Mouse (Mus musculus) kidney, postnatal 0 days (tissue): Measurements from ENCODE around the gene Ank2. TPM values are rescaled to one million over a fixed set of nuclear protein-coding genes. Genes with fewer than 3 reads are reported as not detected.

ENCODE experiments used
- ATAC-seq: fragments of 200-750 bp; cut with Nextera tagmentation; replicated peaks from 2 replicates; pipeline ENCODE4 v1.8.0; 2017; ENCODE audit warnings: low read depth, moderate number of reproducible peaks, moderate TSS enrichment, moderate library complexity; ENCODE audit not compliant: low FRiP score
- DNase-seq: peaks from one replicate; pipeline ENCODE4 v3.0.0-alpha.2; 2016; ENCODE audit warnings: low spot score
- H3K27ac ChIP-seq: fragments of 300-500 bp; sonication (generic); 2 replicates; pipeline ENCODE4 v1.5.1; 2014; ENCODE audit warnings: mild to moderate bottlenecking
- H3K27me3 ChIP-seq: fragments of 300-500 bp; sonication (generic); 2 replicates; pipeline ENCODE4 v1.6.1; 2014; ENCODE audit warnings: low read length, mixed read lengths; ENCODE audit not compliant: insufficient read depth
- H3K36me3 ChIP-seq: fragments of 300-500 bp; sonication (generic); 2 replicates; pipeline ENCODE4 v1.6.1; 2014; ENCODE audit warnings: low read length, mixed read lengths; ENCODE audit not compliant: insufficient read depth
- H3K4me1 ChIP-seq: fragments of 300-500 bp; sonication (generic); replicated peaks from 2 replicates; pipeline ENCODE4 v1.6.1; 2014; ENCODE audit warnings: antibody characterized with exemption, low read length, mixed read lengths; ENCODE audit not compliant: insufficient read depth
- H3K4me2 ChIP-seq: fragments of 300-500 bp; sonication (generic); 2 replicates; pipeline ENCODE4 v1.6.1; 2014; ENCODE audit warnings: mild to moderate bottlenecking, low read length, moderate library complexity, mixed read lengths
- H3K4me3 ChIP-seq: fragments of 300-500 bp; sonication (generic); replicated peaks from 2 replicates; pipeline ENCODE4 v1.5.1; 2014; ENCODE audit warnings: low read depth, low read length
- H3K9ac ChIP-seq: fragments of 300-500 bp; sonication (generic); 2 replicates; pipeline ENCODE4 v1.6.1; 2014; ENCODE audit warnings: low read depth, low read length
- H3K9me3 ChIP-seq: fragments of 300-500 bp; sonication (generic); replicated peaks from 2 replicates; pipeline ENCODE4 v1.6.1; 2016; ENCODE audit warnings: low read length, inconsistent platforms, mixed read lengths
- CTCF ChIP-seq: IDR thresholded peaks from 2 replicates; pipeline ENCODE4 v1.5.1; 2016; ENCODE audit warnings: antibody characterized with exemption, low read depth, mild to moderate bottlenecking, moderate library complexity
- WGBS: fragments of 180-500 bp; shearing (Covaris S2); extraction: QIAGEN DNeasy Blood & Tissue Kit; methylation state at CpG from one replicate; pipeline ENCODE4 v1.1.7; 2014; 5-methylcytosine and 5-hydroxymethylcytosine counted together
- polyA plus RNA-seq: library from polyadenylated mRNA; unstranded; fragments of >200 nt; fragmentation: Nextera tagmentation; extraction: Ambion mirVana; gene quantifications from 2 replicates; pipeline ENCODE4 v1.2.1, GENCODE M21; 2015

The Ank2 gene
- polyA plus RNA-seq, 1 experiment from 2014 or later = 4.1 TPM

- no peak for TF ChIP-seq CTCF
- Histone ChIP-seq H3K9me3 (no peaks in the 10 kb centered on the region), H3K27me3 (no peaks in the 10 kb centered on the region), H3K27ac (no peak overlapping the region), H3K4me2 (no peak overlapping the region), H3K9ac (no peak overlapping the region), H3K36me3 (no peaks in the 10 kb centered on the region), H3K4me1 (no peaks in the 10 kb centered on the region), H3K4me3 (no peak overlapping the region)
- WGBS = 84% methylated on average over 6 of the region's 6 CpGs
- ATAC-seq = no peak
- DNase-seq = no peak
These were observed 187.6 kb downstream of the Ank2 start for GRCm38 (mm10) chr3:127311521-127311920.

- no peaks in the 10 kb centered on the region for H3K9me3 ChIP-seq
- 71% methylated on average over 3 of the region's 3 CpGs for WGBS
- no peak for ATAC-seq
These were observed 189.1 kb downstream of the Ank2 start for GRCm38 (mm10) chr3:127310079-127310478.

GRCm38 (mm10) chr3:127303957-127304553 lies 195.1 kb downstream of the Ank2 start:
- ATAC-seq = no peak
- 37% methylated on average over 6 of the region's 6 CpGs for WGBS

More at GRCm38 (mm10) chr3:127310079-127310478, 189.1 kb downstream of the Ank2 start:
- peak; percentile 61 for TF ChIP-seq CTCF
- peak; percentile 54 for DNase-seq
- Histone ChIP-seq H3K4me2 (no peak overlapping the region), H3K9ac (no peak overlapping the region), H3K36me3 (no peaks in the 10 kb centered on the region), H3K27ac (no peak overlapping the region), H3K4me1 (no peaks in the 10 kb centered on the region), H3K27me3 (no peaks in the 10 kb centered on the region), H3K4me3 (no peak overlapping the region)

GRCm38 (mm10) chr3:127303041-127303440 lies 196.1 kb downstream of the Ank2 start:
- ATAC-seq = no peak

More at GRCm38 (mm10) chr3:127303957-127304553, 195.1 kb downstream of the Ank2 start:
- Histone ChIP-seq H3K9me3 (no peaks in the 10 kb centered on the region), H3K4me3 (no peak overlapping the region), H3K4me1 (no peaks in the 10 kb centered on the region), H3K9ac (no peak overlapping the region), H3K27me3 (no peaks in the 10 kb centered on the region), H3K27ac (no peak overlapping the region), H3K4me2 (no peak overlapping the region), H3K36me3 (no peaks in the 10 kb centered on the region)
- TF ChIP-seq CTCF = no peak
- no peak for DNase-seq

GRCm38 (mm10) chr3:127300790-127301189 lies 198.4 kb downstream of the Ank2 start:
- DNase-seq (no peak), ATAC-seq (no peak)
- H3K4me1 ChIP-seq = no peaks in the 10 kb centered on the region
- no peak overlapping the region for H3K4me2 ChIP-seq
- H3K9ac ChIP-seq = no peak overlapping the region
- no peak overlapping the region for H3K27ac ChIP-seq
- no peak for TF ChIP-seq CTCF
- H3K36me3 ChIP-seq = no peaks in the 10 kb centered on the region
- no peaks in the 10 kb centered on the region for H3K27me3 ChIP-seq
- no peaks in the 10 kb centered on the region for H3K9me3 ChIP-seq
- H3K4me3 ChIP-seq = no peak overlapping the region

More at GRCm38 (mm10) chr3:127303041-127303440, 196.1 kb downstream of the Ank2 start:
- Histone ChIP-seq H3K9me3 (no peaks in the 10 kb centered on the region), H3K4me2 (no peak overlapping the region), H3K27ac (no peak overlapping the region), H3K27me3 (no peaks in the 10 kb centered on the region), H3K4me3 (no peak overlapping the region), H3K4me1 (no peaks in the 10 kb centered on the region), H3K36me3 (no peaks in the 10 kb centered on the region), H3K9ac (no peak overlapping the region)
- WGBS = 86% methylated on average over 4 of the region's 4 CpGs
- no peak for DNase-seq
- no peak for TF ChIP-seq CTCF

- no peak overlapping the region for H3K4me2 ChIP-seq
- H3K36me3 ChIP-seq = no peaks in the 10 kb centered on the region
- ATAC-seq (no peak), DNase-seq (no peak)
- H3K4me3 ChIP-seq = no peak overlapping the region
- H3K27me3 ChIP-seq = no peaks in the 10 kb centered on the region
- 75% methylated on average over 6 of the region's 6 CpGs for WGBS
- H3K27ac ChIP-seq = no peak overlapping the region
- no peaks in the 10 kb centered on the region for H3K4me1 ChIP-seq
- no peak for TF ChIP-seq CTCF
- H3K9me3 ChIP-seq = no peaks in the 10 kb centered on the region
- no peak overlapping the region for H3K9ac ChIP-seq
These were observed 203.2 kb downstream of the Ank2 start for GRCm38 (mm10) chr3:127295921-127296320.
